Mouse (Mus musculus) lung, postnatal 0 days (tissue): Measurements from ENCODE around the gene Dpysl5.

Source experiments
- CTCF ChIP-seq: IDR thresholded peaks from 2 replicates; pipeline ENCODE4 v1.5.1; 2016; ENCODE audit warnings: antibody characterized with exemption, mild to moderate bottlenecking
- EP300 ChIP-seq: IDR thresholded peaks from 2 replicates; pipeline ENCODE4 v1.6.1; 2016; ENCODE audit warnings: antibody characterized with exemption, mild to moderate bottlenecking, control low read depth

- TF ChIP-seq CTCF (no peak), EP300 (no peak)
These were observed 34.6 kb upstream of the Dpysl5 start for GRCm38 (mm10) chr5:30676800-30677199.
